Mouse (Mus musculus) C2C12 (cell line): ENCODE data around the gene Colgalt1. TPM values are rescaled to one million over a fixed set of nuclear protein-coding genes. Genes with fewer than 3 reads are reported as not detected.

Source experiments
- H3K27me3 ChIP-seq: one replicate; pipeline ENCODE4 v1.6.1; 2011; ENCODE audit not compliant: control insufficient read depth, insufficient read depth, insufficient read length
- H3K36me3 ChIP-seq: one replicate; pipeline ENCODE4 v1.6.1; 2011; ENCODE audit not compliant: control insufficient read depth, insufficient read depth
- H3K4me3 ChIP-seq: one replicate; pipeline ENCODE4 v1.5.1; 2011; ENCODE audit warnings: mild to moderate bottlenecking, control low read depth; ENCODE audit not compliant: poor library complexity, insufficient read depth, severe bottlenecking
- H3K79me2 ChIP-seq: one replicate; pipeline ENCODE4 v1.6.1; 2011; ENCODE audit not compliant: control insufficient read depth, insufficient read depth
- H3K79me3 ChIP-seq: one replicate; pipeline ENCODE4 v1.6.1; 2011; ENCODE audit warnings: low read depth, control low read depth
- H3ac ChIP-seq: one replicate; pipeline ENCODE3; 2011; ENCODE audit warnings: low read depth; ENCODE audit not compliant: control insufficient read depth, insufficient read length
- CEBPB ChIP-seq: IDR thresholded peaks from one replicate; pipeline ENCODE4 v1.6.1; 2011; ENCODE audit warnings: low read depth, mild to moderate bottlenecking, control low read depth, moderate library complexity
- CTCF ChIP-seq: IDR thresholded peaks from one replicate; pipeline ENCODE4 v1.5.1; 2011; ENCODE audit not compliant: control insufficient read depth, insufficient read depth, insufficient read length
- FOSL1 ChIP-seq: IDR thresholded peaks from one replicate; pipeline ENCODE4 v1.8.0; 2011; ENCODE audit warnings: mild to moderate bottlenecking, low read length; ENCODE audit not compliant: poor library complexity, insufficient read depth, severe bottlenecking
- MAX ChIP-seq: IDR thresholded peaks from one replicate; pipeline ENCODE4 v1.6.1; 2011; ENCODE audit warnings: mild to moderate bottlenecking, control low read depth
- MYOD1 ChIP-seq: IDR thresholded peaks from one replicate; pipeline ENCODE4 v1.6.1; 2011; ENCODE audit warnings: low read depth; ENCODE audit not compliant: control insufficient read depth, insufficient read length
- MYOG ChIP-seq: IDR thresholded peaks from one replicate; pipeline ENCODE4 v1.6.1; 2011; ENCODE audit not compliant: control insufficient read depth, insufficient read length; ENCODE audit errors: extremely low read depth
- USF1 ChIP-seq: IDR thresholded peaks from one replicate; pipeline ENCODE4 v1.6.1; 2011; ENCODE audit warnings: low read depth, mild to moderate bottlenecking, control low read depth, moderate library complexity
- polyA plus RNA-seq: library from polyadenylated mRNA; unstranded; fragments of >200 nt; fragmentation: generic; extraction: Trizol; gene quantifications from one replicate; pipeline ENCODE4 v1.2.1, GENCODE M21; 2012; ENCODE audit warnings: missing spikeins

Colgalt1 gene
- polyA plus RNA-seq, 1 experiment = 72.3 TPM

- Histone ChIP-seq H3ac (peak overlapping the region; percentile 96), H3K4me3 (peak overlapping the region; percentile 76), H3K79me3 (peaks cover 10% of the 10 kb centered on the region)
Measured at GRCm38 (mm10) chr8:71592374-71593170, 18.2 kb upstream of the Colgalt1 start.

GRCm38 (mm10) chr8:71593556-71594323, 17.1 kb upstream of the Colgalt1 start:
- no peaks in the 10 kb centered on the region for H3K27me3 ChIP-seq
- H3K4me3 ChIP-seq = no peak overlapping the region
- TF ChIP-seq CTCF = no peak
- no peak for TF ChIP-seq MAX
- no peak for TF ChIP-seq FOSL1
- no peak for TF ChIP-seq MYOD1
- TF ChIP-seq MYOG = no peak
- TF ChIP-seq CEBPB = no peak
- TF ChIP-seq USF1 = no peak
- H3K36me3 ChIP-seq = peaks cover 3% of the 10 kb centered on the region
- peaks cover 10% of the 10 kb centered on the region for H3K79me3 ChIP-seq
- peaks cover 22% of the 10 kb centered on the region for H3K79me2 ChIP-seq
- H3ac ChIP-seq = no peak overlapping the region

More at GRCm38 (mm10) chr8:71592374-71593170, 18.2 kb upstream of the Colgalt1 start:
- Histone ChIP-seq H3K79me2 (peaks cover 22% of the 10 kb centered on the region), H3K36me3 (peaks cover 3% of the 10 kb centered on the region), H3K27me3 (no peaks in the 10 kb centered on the region)
- TF ChIP-seq CEBPB (no peak), USF1 (no peak), CTCF (no peak), MYOG (no peak), MAX (no peak), FOSL1 (no peak), MYOD1 (no peak)

- TF ChIP-seq CTCF = no peak
- no peak for TF ChIP-seq USF1
- no peak for TF ChIP-seq MYOG
- TF ChIP-seq MAX = no peak
- TF ChIP-seq CEBPB = no peak
- no peak for TF ChIP-seq FOSL1
- Histone ChIP-seq H3ac (no peak overlapping the region), H3K4me3 (no peak overlapping the region), H3K27me3 (no peaks in the 10 kb centered on the region), H3K79me2 (peaks cover 22% of the 10 kb centered on the region), H3K36me3 (peaks cover 3% of the 10 kb centered on the region), H3K79me3 (peaks cover 10% of the 10 kb centered on the region)
Measured at GRCm38 (mm10) chr8:71594324-71594722, 16.5 kb upstream of the Colgalt1 start.

- peaks cover 10% of the 10 kb centered on the region for H3K79me3 ChIP-seq
- no peak for TF ChIP-seq MYOD1
- no peak for TF ChIP-seq CEBPB
- TF ChIP-seq MYOG = no peak
- peak; percentile 99 for TF ChIP-seq CTCF
- TF ChIP-seq MAX = peak; percentile 16
- H3K4me3 ChIP-seq = no peak overlapping the region
- H3ac ChIP-seq = no peak overlapping the region
- peaks cover 22% of the 10 kb centered on the region for H3K79me2 ChIP-seq
- no peaks in the 10 kb centered on the region for H3K27me3 ChIP-seq
- peaks cover 3% of the 10 kb centered on the region for H3K36me3 ChIP-seq
Measured at GRCm38 (mm10) chr8:71595862-71596261, 14.9 kb upstream of the Colgalt1 start.

DNA sequence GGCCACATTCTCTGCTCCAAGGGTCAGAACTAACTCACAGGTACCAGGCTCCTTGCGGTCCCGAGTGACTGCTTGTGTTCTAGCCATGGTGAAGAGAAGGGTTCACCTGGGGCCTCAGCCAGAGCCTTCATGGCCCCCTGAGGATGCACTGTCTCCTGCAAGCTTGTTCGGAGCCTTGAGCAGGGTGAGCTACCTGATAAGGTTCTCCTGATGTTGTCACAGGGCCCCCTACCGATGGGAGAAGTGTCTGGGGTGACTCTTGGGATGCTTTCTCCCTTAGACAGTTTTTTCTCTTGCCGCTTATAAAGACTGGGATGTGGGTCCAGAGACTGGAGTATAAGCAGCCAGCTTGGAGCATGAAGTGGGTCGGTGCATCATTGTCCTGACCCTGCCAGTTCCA, 14.4 kb upstream of the Colgalt1 start:
- TF ChIP-seq MYOG (no peak), CEBPB (no peak), MYOD1 (no peak), USF1 (no peak), CTCF (no peak), MAX (no peak)
- no peak overlapping the region for H3ac ChIP-seq
- no peaks in the 10 kb centered on the region for H3K27me3 ChIP-seq
- peaks cover 22% of the 10 kb centered on the region for H3K79me2 ChIP-seq
- peaks cover 3% of the 10 kb centered on the region for H3K36me3 ChIP-seq
- peaks cover 10% of the 10 kb centered on the region for H3K79me3 ChIP-seq
- H3K4me3 ChIP-seq = no peak overlapping the region
